Mouse (Mus musculus) erythroblast, embryonic 14.5 days (primary cell): Measurements from ENCODE around the gene Fasn. TPM values are rescaled to one million over a fixed set of nuclear protein-coding genes. Genes with fewer than 3 reads are reported as not detected.
"Not testable (repeated sequence)": the region's sequence is repeated elsewhere in the genome, so short reads cannot be mapped to it uniquely, and the experiment has no call there.

Experiments used
- H3K27me3 ChIP-seq: 2 replicates; pipeline ENCODE4 v1.6.1; 2012; ENCODE audit warnings: inconsistent platforms; ENCODE audit not compliant: control insufficient read depth
- H3K36me3 ChIP-seq: 2 replicates; pipeline ENCODE4 v1.6.1; 2012; ENCODE audit warnings: mild to moderate bottlenecking, inconsistent platforms; ENCODE audit not compliant: control insufficient read depth
- H3K4me1 ChIP-seq: 2 replicates; pipeline ENCODE4 v1.6.1; 2012; ENCODE audit warnings: inconsistent platforms; ENCODE audit not compliant: control insufficient read depth
- H3K4me3 ChIP-seq: replicated peaks from 2 replicates; pipeline ENCODE3; 2012; ENCODE audit warnings: moderate library complexity, mild to moderate bottlenecking, inconsistent platforms
- H3K9me3 ChIP-seq: 2 replicates; pipeline ENCODE4 v1.6.1; 2012; ENCODE audit warnings: low read length, inconsistent platforms, mixed read lengths; ENCODE audit not compliant: control insufficient read depth
- GATA1 ChIP-seq: IDR thresholded peaks from 2 replicates; pipeline ENCODE4 v1.6.1; 2012; ENCODE audit warnings: low read length, inconsistent platforms, mixed read lengths
- TAL1 ChIP-seq: IDR thresholded peaks from 3 replicates; pipeline ENCODE4 v1.6.1; 2012; ENCODE audit warnings: low read length, inconsistent platforms, mixed read lengths
- polyA plus RNA-seq: library from polyadenylated mRNA; stranded (reverse); fragments of >175 nt; gene quantifications from 2 replicates; pipeline ENCODE4 v1.2.3, GENCODE M21; 2012

Gene Fasn
- polyA plus RNA-seq, 1 experiment: 4.6 TPM

DNA sequence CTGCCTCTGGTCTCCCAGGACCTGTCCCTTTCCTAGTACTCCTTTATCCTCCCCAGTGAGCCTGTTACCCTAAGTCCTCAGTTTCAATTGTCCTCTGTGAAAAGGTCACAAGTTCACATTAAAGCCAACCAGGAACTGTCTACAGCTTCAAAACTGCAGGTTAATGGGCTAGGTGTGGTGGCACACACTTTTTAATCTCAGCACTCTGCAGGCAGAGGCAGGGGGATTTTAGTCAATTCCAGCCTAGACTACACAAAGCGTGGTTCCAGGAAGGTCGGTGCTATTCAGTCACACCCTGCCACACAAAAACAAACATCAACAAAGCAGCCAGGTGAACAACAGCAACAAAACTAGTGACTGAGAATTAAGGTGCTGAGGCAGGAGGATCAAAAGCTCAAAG, 27.2 kb upstream of the Fasn start:
- H3K36me3 ChIP-seq: peaks cover 22% of the 10 kb centered on the region
- peaks cover 50% of the 10 kb centered on the region for H3K4me1 ChIP-seq
- TF ChIP-seq GATA1 (no peak), TAL1 (no peak)
- H3K9me3 ChIP-seq: peaks cover 11% of the 10 kb centered on the region
- no peak overlapping the region for H3K4me3 ChIP-seq
- no peaks in the 10 kb centered on the region for H3K27me3 ChIP-seq

DNA sequence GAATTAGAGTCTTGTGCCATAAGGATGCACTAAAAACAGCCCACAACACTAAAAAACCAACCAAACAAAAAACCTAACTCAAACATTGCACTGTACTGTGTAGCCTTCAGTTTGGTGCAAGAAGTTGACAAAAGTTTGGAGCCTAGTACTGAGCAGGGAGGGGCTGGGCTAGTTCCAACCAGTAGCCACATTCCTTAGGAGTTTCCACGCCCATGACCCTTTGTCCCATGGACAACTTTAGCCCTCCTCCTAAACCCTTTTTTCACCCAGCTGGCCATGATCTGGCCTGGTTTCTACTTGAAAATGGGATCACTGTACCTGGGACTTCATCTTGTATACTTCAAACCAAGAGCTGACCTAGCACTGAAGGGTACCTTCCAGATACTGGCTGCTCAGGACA, 26.8 kb upstream of the Fasn start:
- Histone ChIP-seq H3K4me1 (peaks cover 46% of the 10 kb centered on the region), H3K9me3 (peaks cover 11% of the 10 kb centered on the region), H3K27me3 (no peaks in the 10 kb centered on the region), H3K4me3 (no peak overlapping the region), H3K36me3 (peaks cover 19% of the 10 kb centered on the region)
- TF ChIP-seq TAL1: no peak
- TF ChIP-seq GATA1: no peak

DNA sequence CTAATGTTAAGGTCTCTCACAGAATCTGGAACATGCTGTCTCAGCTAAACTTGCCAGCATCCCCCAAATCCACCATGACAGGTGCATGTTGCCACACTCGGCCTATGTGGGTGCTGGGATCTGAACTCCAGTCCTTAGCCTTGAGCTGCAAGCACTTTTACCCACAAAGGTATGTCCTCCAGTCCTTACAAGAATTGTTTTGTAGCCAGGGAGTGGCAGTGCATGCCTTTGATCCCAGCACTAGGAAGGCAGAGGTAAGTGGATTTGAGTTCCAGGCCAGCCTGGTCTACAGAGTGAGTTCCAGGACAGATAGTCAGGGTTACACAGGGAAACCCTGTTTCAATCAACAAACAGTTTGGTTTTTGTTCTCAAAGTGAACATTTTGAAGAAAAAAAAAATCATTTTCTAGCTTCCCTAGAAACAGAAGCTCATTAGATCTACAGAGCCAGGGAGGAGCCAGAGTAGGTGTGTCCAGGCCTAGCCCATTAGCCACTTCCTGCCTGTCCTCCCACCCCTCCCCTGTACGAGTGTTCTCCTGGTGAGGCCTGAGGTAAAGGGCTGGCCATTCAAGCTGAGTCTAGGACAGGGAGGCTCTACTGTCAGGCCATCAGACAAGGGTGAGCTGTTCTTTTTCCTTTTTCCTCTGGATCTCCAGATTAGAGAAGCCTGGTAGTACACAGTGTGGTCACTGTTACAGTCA, 26.1 kb upstream of the Fasn start:
- no peak for TF ChIP-seq TAL1
- TF ChIP-seq GATA1: no peak
- Histone ChIP-seq H3K4me1 (peaks cover 42% of the 10 kb centered on the region), H3K36me3 (peaks cover 16% of the 10 kb centered on the region), H3K9me3 (peaks cover 11% of the 10 kb centered on the region), H3K4me3 (no peak overlapping the region), H3K27me3 (no peaks in the 10 kb centered on the region)

DNA sequence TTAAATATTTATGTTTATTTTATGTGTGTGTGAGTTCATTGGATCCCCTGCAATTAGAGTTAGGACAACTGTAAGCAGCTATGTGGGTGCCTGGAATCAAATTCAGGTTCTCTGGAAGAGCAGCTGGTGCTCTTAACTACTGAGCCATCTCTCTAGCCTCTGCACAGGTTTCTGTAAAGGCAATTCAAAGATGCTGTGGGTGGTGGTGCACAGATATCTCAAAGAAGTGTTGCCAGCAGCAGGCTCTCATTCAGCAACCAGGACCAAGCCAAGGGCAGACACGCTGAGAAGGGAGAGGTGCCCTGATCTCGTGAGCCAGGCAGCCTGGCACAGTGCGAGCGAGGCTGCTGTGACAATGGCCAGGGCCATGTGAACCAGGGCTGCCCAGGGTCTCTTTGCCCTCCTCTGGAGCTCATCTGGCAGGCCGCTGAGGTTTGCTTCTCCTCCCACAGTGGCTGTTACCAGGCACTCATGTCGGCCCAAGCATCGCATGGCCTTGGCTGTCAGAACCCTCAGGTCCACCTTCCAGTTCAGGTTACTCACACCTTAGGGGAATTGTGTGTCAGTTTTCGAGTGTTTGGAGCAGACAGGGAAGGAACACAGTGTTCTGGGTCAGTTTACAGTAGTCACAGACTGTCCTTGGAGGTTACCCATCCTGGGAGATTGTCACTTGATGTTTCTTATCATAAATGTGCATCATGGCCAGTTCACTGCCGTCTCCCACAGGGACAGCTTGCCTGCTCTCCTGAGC, 22.6 kb upstream of the Fasn start:
- no peak for TF ChIP-seq GATA1
- no peak for TF ChIP-seq TAL1
- Histone ChIP-seq H3K36me3 (peaks cover 3% of the 10 kb centered on the region), H3K4me1 (peaks cover 18% of the 10 kb centered on the region), H3K9me3 (no peaks in the 10 kb centered on the region), H3K4me3 (no peak overlapping the region), H3K27me3 (no peaks in the 10 kb centered on the region)

DNA sequence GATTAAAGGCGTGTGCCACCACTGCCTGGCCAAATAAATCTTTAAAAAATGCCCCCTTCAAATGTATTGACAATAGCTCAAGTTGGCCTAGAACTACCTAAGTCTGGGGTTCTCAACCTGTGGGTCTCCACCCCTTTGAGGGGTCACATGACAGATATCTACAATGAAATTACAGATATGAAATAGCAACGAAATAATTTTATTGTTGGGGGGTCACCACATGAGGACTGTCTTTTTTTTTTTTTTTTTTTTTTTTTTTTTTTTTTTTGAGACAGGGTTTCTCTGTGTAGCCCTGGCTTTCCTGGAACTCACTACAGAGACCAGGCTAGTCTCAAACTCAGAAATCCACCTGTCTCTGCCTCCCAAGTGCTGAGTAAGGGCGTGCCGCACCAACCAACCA, 20.0 kb upstream of the Fasn start:
- no peaks in the 10 kb centered on the region for H3K9me3 ChIP-seq

DNA sequence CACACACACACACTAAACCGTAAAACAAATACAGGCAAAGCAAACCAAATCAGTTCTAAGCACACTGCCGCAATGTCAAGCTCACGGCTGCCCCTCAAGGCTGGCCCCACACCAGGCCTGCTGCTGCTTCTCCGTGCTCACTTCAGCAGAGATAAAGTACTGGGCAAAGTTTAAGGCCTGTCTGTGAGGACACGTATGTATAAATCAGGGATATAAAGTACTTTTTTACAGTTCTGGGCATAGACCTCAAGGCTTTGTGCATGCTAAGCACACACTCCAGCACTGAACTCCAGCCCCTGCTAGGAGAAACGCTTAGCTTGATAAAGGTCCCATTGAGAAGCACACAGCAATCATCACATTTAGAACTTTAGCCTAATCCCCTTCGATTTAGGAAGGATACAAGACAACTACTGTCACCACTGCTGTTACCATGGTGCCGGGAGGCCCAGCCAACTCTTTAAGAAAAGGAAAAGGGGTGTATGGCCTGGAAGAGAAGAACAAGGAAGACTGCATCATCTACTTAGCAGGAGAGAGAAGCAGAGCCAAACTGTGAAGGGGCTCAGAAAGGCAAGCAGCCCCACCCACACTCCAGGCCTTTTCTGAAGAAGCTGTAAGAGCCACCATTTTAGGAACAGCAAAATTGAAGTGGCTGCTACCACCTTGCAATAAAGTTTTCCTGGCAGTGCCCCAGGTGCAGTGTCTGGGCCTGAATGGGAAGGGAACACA, 9.4 kb upstream of the Fasn start:
- no peaks in the 10 kb centered on the region for H3K9me3 ChIP-seq
- peaks cover 15% of the 10 kb centered on the region for H3K4me1 ChIP-seq
- no peak overlapping the region for H3K4me3 ChIP-seq
- TF ChIP-seq TAL1 (no peak), GATA1 (no peak)
- no peaks in the 10 kb centered on the region for H3K36me3 ChIP-seq
- H3K27me3 ChIP-seq: no peaks in the 10 kb centered on the region

More for the DNA sequence above, 20.0 kb upstream of the Fasn start:
- peaks cover 8% of the 10 kb centered on the region for H3K4me1 ChIP-seq
- H3K36me3 ChIP-seq: peaks cover 3% of the 10 kb centered on the region
- no peak for TF ChIP-seq TAL1
- TF ChIP-seq GATA1: no peak
- H3K4me3 ChIP-seq: no peak overlapping the region
- H3K27me3 ChIP-seq: no peaks in the 10 kb centered on the region

DNA sequence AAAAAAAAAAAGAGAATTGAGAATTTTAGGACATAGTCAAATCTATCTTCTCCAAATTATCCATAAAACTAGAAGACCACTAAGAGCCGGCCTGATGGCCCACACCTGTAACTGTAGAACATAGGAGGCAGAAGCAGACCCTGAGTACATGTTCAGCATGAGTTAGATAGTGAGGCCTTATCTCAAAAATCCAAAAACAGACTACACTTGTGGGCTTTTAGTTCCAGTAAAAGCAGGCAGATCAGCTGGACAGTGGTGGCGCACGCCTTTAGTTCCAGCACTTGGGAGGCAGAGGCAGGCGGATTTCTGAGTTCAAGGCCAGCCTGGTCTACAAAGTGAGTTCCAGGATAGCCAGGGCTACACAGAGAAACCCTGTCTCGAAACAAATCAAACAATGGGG, 8.6 kb upstream of the Fasn start:
- H3K36me3 ChIP-seq, H3K27me3 ChIP-seq, H3K9me3 ChIP-seq, H3K4me3 ChIP-seq: not testable (repeated sequence)
- H3K4me1 ChIP-seq: peaks cover 15% of the 10 kb centered on the region

DNA sequence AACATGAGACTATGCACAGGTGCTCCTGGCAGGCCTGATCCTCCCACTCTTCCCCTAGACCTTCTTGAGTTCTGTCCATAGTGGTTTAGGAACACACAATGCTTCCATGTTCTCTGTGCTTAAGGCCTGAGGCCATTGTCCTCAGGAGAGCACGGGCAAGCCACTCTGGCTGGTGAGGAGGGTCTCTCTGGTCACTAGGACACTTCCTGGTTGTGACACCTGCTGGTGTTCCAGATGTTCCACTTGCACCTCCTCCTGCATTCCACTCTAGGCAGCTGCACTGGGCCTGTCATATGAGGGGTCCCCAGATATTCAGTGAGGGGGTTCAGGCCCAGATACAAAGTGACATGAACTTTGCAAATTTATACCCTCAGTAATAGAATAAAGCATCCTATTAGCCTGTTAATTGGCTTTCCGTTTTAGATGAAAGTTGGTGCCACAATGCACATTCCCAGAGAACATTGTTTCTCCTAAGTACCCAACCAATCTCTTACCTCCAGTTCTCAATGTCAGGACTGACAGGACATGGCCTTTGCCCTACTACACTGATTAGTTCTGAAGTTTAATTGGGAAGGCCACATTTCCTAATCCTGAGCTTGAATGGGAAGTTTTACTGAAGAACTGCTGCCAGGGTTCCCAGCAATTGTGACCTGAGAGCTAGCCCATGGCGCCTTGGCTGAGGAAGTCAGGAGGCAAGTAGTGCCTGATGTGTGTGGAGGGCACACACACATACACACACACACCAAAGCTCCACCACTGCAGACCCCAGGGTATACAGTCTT, 7.5 kb upstream of the Fasn start:
- peaks cover 15% of the 10 kb centered on the region for H3K4me1 ChIP-seq
- TF ChIP-seq GATA1: no peak
- no peak for TF ChIP-seq TAL1
- H3K4me3 ChIP-seq: no peak overlapping the region
- no peaks in the 10 kb centered on the region for H3K36me3 ChIP-seq
- no peaks in the 10 kb centered on the region for H3K9me3 ChIP-seq
- H3K27me3 ChIP-seq: no peaks in the 10 kb centered on the region

DNA sequence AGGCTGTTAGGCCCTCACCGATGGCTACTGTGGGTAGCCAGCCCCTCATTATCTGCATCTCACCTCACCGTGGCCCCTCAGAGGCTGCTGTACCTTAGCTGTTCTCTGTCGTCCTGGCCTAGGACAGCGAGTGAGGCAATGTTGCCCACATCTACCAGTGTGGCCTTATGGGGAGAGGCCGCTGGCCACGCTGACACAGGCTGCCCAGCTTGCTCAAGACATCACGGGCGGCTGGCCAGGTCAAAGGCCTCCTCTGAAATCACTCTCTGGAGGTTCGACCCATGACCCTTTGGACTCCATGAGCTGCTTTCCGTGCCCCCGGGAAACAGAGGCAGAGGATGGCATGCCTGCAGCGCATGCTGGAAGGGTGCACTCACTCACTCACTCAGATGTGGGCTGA, 6.3 kb upstream of the Fasn start:
- Histone ChIP-seq H3K4me1 (peaks cover 15% of the 10 kb centered on the region), H3K27me3 (no peaks in the 10 kb centered on the region), H3K36me3 (peaks cover 3% of the 10 kb centered on the region; the same call in 1 of the 2 replicates), H3K4me3 (no peak overlapping the region), H3K9me3 (no peaks in the 10 kb centered on the region)
- TF ChIP-seq GATA1 (no peak), TAL1 (no peak)
